Mouse (Mus musculus) layer of hippocampus, adult 9-10 months (tissue): ENCODE measurements around the gene Pno1.
"Not testable (repeated sequence)": the region's sequence is repeated elsewhere in the genome, so short reads cannot be mapped to it uniquely, and the experiment has no call there.

Experiments used
- DNase-seq: peaks from one replicate; pipeline ENCODE4 v3.0.0; 2022; ENCODE audit warnings: low spot score

Gene Pno1

DNA sequence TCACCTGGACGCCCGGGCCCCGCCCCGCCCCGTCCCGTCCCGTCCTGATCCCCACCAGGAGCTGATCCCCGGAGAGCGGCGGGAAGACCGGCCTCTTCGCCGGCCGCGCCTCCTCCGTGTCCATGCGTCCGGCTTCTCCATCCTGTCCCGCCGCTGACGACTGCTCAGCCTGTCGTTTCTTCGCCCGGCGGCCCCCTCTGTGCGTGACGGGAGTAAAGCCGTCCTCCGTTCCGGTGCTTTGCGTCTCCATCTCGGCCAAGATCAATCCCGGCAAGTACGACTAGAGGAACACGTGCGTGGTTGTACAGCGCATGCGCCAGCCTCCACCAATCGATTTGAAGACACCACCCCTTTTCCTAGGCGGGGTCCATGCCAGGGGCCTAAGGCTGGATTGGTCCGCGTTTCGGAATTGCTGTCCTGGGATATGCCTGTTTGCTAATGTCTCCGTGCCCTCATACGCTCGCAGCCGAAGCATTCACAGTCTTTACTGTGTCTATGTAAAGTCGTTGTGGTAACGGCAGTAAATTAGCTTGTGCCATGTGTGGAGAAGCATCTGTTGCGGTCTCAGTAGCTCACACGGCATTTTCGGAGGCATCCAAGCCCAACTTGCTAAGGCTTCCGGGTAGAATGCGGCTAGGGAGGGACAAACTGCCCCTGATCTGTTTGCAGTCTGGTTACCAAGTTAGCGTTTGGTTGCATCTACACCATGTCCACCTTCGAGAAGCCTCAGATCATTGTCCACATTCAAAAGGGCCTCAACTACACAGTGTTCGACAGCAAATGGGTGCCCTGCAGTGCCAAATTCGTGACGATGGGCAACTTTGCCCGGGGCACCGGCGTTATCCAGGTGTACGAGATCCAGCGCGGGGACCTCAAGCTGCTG, at the start of gene Pno1:
Pno1 (minus strand) TSS at position 311 of the 883 bp plus-strand sequence.
- peak; percentile 93 for DNase-seq

DNA sequence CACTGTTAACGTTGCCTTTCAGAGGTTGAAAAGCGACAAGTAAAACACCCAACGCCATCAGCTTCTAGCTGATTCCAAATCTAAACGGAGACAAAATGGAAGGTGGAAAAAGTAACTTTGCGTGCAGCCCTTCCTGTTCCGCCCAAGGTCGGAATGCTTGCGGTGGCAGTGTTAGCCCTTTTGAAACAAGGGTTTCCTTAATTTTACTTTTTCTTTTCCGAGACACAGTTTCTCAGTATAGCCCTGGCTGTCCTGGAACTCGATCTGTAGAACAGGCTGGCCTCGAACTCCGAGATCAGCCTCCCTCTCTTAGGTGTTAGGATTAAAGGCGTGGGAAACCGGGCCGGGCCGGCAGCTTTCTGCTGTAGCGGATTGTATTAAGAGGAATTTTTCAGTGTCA, 46.5 kb upstream of the Pno1 start:
- peak; percentile 5 for DNase-seq

DNA sequence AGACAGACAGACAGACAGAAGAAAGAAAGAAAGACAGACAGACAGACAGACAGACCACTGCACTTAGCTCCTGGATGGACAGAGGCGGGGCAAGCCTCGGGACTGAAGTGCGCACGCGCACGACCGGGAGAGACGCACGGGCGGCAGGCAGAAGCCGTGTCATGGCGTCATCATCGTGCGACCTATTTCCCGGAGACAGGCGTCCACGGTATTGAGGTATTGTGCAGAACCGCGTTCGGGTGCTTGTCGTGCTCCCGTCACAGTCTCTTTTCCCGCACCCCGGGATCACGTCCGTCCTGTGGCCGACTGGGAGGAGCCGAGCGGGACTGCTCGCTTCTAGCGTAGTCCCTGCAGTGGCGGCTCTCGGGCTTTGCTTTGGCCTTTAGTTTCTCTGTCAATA, 46.1 kb upstream of the Pno1 start, which contains the start of gene C1d:
C1d (plus strand) TSS at position 137 of the 400 bp plus-strand sequence.
- DNase-seq, result peak; percentile 92

DNA sequence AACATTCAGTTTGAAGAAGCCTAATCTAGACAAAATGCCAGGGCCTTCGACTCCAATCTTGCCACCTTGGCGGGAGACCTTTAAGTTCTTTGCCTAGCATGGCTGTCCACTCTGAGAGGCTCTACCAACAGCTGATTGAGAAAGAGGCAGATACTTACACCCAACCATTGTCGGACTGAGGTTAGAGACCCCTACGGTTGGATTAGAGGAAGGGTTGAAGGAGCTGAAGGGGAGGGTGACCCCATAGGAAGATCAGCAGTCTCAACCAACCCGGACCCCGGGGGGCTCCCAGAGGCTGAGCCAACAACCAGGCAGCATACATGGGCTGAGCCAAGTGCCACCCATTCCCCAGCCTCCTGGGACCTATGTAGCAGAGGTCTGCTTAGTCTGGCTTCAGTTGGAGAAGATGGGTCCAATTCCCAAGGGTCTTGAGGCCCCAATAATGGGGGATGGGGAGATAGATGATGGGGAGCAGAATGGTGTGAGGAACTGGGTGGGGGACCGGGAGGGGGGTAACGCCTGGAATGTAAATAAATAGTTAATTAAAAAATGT, 45.5 kb upstream of the Pno1 start:
- DNase-seq, result no peak

- DNase-seq, result no peak
Observed at GRCm38 (mm10) chr11:17248715-17249114, 37.3 kb upstream of the Pno1 start.

DNA sequence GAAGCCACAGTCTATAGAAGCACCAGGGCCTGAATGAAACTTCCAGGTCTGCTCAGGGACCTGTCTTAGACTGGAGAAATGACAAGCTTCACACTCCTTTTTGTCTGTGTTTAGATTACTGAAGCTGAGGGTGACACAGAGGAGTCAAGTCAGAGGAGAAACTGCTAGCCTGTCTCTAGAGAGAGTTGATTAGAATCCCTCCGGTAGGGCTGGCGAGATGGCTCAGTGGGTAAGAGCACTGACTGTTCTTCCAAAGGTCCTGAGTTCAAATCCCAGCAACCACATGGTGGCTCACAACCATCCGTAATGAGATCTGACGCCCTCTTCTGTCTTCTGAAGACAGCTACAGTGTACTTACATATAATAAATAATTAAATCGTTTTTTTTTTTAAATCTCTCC, 27.2 kb upstream of the Pno1 start:
- not testable (repeated sequence) for DNase-seq

- no peak for DNase-seq
Observed at GRCm38 (mm10) chr11:17236449-17237037, 25.2 kb upstream of the Pno1 start.

DNA sequence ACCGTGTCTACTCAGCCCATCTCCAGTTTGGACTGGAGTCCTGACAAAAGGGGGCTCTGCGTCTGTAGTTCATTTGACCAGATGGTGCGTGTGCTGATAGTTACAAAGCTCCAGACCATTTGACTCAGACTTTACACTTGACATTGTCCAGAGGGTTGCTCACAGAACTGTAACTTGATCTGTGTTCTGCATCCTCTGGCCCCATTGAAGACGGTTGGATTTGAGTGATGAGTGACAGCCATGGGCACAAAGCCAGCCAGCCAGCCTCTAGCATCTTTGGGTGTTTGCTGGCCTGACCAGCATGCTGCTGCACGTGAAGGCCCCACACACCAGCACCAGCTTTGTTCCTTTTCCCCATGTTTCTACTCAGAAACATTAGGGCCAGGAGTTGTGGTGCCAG, 21.4 kb upstream of the Pno1 start:
- no peak for DNase-seq

DNA sequence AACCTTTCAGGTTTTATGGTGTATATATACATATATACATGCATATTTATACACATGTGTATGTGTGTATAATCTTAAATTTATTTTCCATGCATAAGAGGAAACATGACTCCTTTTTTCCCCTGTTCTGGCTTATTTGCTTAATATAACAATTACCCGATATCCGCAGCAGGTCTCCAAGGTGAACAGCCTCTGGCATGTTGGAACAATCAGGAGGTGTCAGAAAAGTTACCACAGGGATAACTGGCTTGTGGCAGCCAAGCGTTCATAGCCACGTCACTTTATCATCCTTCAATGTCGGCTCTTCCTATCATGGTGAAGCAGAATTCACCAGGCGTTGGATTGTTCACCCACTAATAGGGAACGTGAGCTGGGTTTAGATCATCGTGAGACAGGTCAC, 9.8 kb upstream of the Pno1 start:
- DNase-seq, result no peak

- DNase-seq, result no peak
Observed at GRCm38 (mm10) chr11:17215475-17215874, 4.1 kb upstream of the Pno1 start.

- no peak for DNase-seq
Observed at GRCm38 (mm10) chr11:17212903-17213509, 1.6 kb upstream of the Pno1 start.

DNA sequence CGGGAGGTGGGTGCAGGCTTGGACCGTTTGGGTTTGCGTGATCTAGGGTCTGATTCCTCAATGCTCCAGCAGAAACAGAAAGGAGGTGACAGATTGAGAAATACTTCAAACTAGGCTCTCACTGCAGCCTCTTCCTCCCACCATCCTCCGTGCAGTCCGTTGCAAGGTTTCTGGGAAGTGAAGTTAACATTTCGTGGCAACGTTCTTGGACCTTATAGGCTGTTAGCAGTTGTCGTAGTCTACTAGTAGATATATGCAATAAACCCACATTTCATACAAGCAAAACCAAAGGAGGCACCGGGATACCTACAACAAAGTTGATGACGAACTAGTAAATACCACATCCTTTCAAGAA, 750 bp upstream of the Pno1 start:
- DNase-seq, result no peak

- DNase-seq, result no peak
Observed at GRCm38 (mm10) chr11:17202481-17202880, 8.9 kb downstream of the Pno1 start.

DNA sequence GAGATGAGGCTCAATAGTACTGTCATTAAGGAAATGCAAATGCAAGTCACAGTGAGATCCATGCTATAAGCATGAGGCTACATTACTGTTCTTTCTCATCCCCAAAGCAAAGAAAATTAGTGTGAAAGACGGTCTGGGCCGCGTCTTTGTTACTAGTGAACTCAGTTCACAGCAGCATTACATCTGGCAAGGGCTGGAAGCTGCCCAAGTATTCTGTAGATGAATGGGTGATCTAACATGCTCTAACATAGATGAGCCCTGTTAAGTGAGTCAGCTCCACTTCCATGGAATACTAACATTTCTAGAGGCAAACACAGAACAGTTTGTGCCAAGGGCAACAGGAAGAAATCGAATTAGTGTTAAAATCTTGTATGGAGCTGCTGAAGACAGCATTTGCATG, 10.4 kb downstream of the Pno1 start:
- DNase-seq, result no peak

GRCm38 (mm10) chr11:17199840-17200501, 11.4 kb downstream of the Pno1 start:
- DNase-seq, result no peak

DNA sequence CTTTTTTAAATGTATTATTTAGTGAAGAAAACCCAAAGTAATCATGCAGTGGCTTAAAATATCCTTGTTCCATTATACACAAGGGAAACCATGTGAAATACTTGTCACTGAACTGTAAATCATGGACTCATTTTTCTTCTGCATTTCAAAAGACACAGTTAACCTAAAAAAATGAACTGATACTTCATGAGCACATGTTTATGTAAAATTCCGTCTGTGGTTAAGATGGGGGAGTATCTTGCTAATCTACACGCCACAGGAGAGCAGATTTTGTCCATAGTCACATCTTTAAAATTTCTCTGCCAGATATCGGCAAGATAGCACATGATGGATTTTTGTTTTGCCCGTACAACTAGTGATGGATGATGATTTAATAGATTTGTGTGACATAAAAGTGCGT, 12.2 kb downstream of the Pno1 start:
- DNase-seq, result no peak

GRCm38 (mm10) chr11:17192151-17192844, 19.1 kb downstream of the Pno1 start:
- no peak for DNase-seq

DNA sequence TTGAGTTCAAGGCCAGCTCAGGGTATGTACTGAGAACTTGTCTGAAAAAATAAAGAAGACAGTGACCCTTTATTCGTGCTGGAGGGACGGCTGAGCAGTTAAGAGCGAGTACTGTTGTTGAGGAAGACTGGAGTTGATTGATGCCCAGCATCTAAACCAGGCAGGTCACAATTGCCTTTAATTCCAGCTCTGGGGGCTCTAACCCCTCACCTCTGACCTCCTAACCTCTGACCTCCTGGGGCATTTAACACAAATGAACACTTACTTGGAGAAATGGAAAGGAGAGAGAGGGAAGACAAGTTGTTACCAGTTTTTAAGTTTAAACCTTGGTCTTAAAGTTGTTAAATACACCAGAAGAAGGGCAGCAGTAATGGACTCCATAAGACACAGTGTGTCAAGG, 22.6 kb downstream of the Pno1 start:
- no peak for DNase-seq

DNA sequence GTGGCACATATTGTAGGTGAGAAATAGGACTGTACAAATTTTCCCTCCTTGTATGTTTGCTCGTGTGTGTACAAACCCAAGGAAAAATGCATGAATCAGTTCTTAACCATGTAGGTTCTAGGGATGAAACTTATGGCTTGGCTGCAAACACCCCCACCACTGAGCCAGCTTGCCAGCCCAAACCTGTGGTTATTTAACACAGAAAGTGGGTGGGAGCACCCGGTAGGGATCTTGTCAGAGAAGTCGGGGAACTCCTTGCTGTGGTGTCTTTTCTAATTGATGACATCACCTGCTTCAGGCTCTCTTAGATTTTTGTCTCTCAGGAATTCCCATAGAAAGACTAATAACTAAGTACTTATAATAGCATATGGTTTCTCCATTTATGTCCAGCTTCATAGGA, 23.7 kb downstream of the Pno1 start:
- DNase-seq, result no peak

DNA sequence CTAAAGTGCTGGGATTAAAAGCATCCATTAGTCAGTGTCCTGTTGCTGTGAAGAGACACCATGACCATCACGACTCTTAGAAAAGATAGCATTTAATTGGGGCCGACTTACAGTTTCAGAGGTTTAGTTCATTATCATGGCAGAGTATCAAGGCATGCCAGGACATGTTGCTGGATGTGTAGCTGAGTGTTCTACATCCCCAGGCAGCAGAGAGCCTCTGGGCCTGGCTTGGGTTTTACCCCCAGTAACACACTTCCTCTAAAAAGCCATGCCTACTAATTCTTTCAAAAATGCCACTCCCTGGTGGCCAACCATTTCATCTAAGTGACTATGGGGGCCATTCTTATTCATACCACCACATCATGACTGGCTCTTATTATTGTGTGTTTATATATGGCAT, 28.2 kb downstream of the Pno1 start:
- no peak for DNase-seq

GRCm38 (mm10) chr11:17181807-17182206, 29.6 kb downstream of the Pno1 start, which contains the start of gene Wdr92:
Wdr92 (plus strand) TSS chr11:17182107.
- DNase-seq, result no peak

- DNase-seq, result no peak
Observed at GRCm38 (mm10) chr11:17180753-17181152, 30.6 kb downstream of the Pno1 start.
